Mouse (Mus musculus) liver, postnatal 0 days (tissue): ENCODE results near the gene Gm9857.

Source experiments
- CTCF ChIP-seq: sonication (generic); IDR thresholded peaks from 2 replicates; pipeline ENCODE4 v1.5.1; 2016; ENCODE audit warnings: antibody characterized with exemption, low read depth
- EP300 ChIP-seq: IDR thresholded peaks from 2 replicates; pipeline ENCODE4 v1.6.1; 2016; ENCODE audit warnings: antibody characterized with exemption, low read depth, mild to moderate bottlenecking

DNA sequence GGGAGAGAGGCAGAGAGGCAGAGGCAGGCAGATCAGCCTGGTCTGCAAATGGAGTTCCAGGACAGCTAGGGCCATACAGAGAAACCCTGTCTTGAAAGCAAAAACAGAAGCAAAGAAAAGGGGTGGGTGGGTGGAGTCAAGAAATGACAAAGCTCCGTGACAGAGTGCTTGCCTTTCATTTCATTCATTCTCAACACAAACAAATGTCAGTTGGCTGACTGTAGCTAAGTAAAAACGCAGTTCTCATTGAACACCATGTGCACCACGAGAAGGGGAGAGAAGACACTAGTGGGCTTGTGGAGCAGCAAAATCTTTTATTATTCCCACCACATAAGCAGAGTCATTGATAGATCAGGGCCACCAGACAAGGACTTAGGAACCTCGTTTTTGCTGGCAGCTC is 23.4 kb downstream of the Gm9857 start:
- TF ChIP-seq CTCF (no peak), EP300 (no peak)
